Mouse (Mus musculus) limb, embryonic 14.5 days (tissue): ENCODE measurements at regions not wholly inside any gene's neighbourhood (a gene's known extent, or its start where the extent isn't known, plus 50 kb on each side); places are given as distances from the start of the nearest gene placed in this dataset.
A peak's percentile ranks its signal among the peaks of the same experiment; 100 is the strongest.

Experiments
- ATAC-seq: fragments of 200-750 bp; cut with Nextera tagmentation; 2 replicates; pipeline ENCODE4 v1.8.0; 2017; ENCODE audit warnings: low read depth, moderate number of reproducible peaks, moderate TSS enrichment; ENCODE audit not compliant: low FRiP score
- DNase-seq: peaks from one replicate; pipeline ENCODE4 v3.0.0-alpha.2; 2015; ENCODE audit warnings: low spot score
- H3K27ac ChIP-seq: fragments of 300-500 bp; sonication (generic); replicated peaks from 2 replicates; pipeline ENCODE4 v1.5.1; 2014; ENCODE audit warnings: low read depth, mild to moderate bottlenecking, low read length, moderate library complexity, mixed read lengths
- H3K27me3 ChIP-seq: fragments of 300-500 bp; sonication (generic); 2 replicates; pipeline ENCODE4 v1.6.1; 2014; ENCODE audit warnings: low read length, mixed read lengths; ENCODE audit not compliant: control insufficient read depth, insufficient read depth
- H3K36me3 ChIP-seq: fragments of 300-500 bp; sonication (generic); 2 replicates; pipeline ENCODE4 v1.6.1; 2014; ENCODE audit warnings: mild to moderate bottlenecking, low read length, moderate library complexity, mixed read lengths; ENCODE audit not compliant: control insufficient read depth, insufficient read depth
- H3K4me1 ChIP-seq: fragments of 300-500 bp; sonication (generic); 2 replicates; pipeline ENCODE4 v1.6.1; 2014; ENCODE audit warnings: antibody characterized with exemption, low read length, mixed read lengths; ENCODE audit not compliant: control insufficient read depth, insufficient read depth
- H3K4me2 ChIP-seq: fragments of 300-500 bp; sonication (generic); replicated peaks from 2 replicates; pipeline ENCODE4 v1.6.1; 2014; ENCODE audit warnings: low read depth, mild to moderate bottlenecking, low read length, moderate library complexity; ENCODE audit not compliant: severe bottlenecking
- H3K4me3 ChIP-seq: fragments of 300-500 bp; sonication (generic); replicated peaks from 2 replicates; pipeline ENCODE4 v1.5.1; 2014; ENCODE audit warnings: low read length
- H3K9ac ChIP-seq: fragments of 300-500 bp; sonication (generic); 2 replicates; pipeline ENCODE4 v1.6.1; 2014; ENCODE audit warnings: mild to moderate bottlenecking, low read depth, low read length, moderate library complexity; ENCODE audit not compliant: severe bottlenecking
- H3K9me3 ChIP-seq: fragments of 300-500 bp; sonication (generic); 2 replicates; pipeline ENCODE4 v1.6.1; 2016; ENCODE audit warnings: low read length; ENCODE audit not compliant: control insufficient read depth
- POLR2A ChIP-seq: fragments of 200-500 bp; IDR thresholded peaks from 2 replicates; pipeline ENCODE4 v1.8.0; 2012; ENCODE audit warnings: inconsistent platforms, mild to moderate bottlenecking, moderate library complexity, borderline replicate concordance; ENCODE audit not compliant: insufficient read depth, insufficient read length; ENCODE audit errors: extremely low read depth
- WGBS: fragments of 180-500 bp; shearing (Covaris S2); extraction: QIAGEN DNeasy Blood & Tissue Kit; methylation state at CpG from one replicate; pipeline ENCODE4 v1.1.7; 2014; 5-methylcytosine and 5-hydroxymethylcytosine counted together

DNA sequence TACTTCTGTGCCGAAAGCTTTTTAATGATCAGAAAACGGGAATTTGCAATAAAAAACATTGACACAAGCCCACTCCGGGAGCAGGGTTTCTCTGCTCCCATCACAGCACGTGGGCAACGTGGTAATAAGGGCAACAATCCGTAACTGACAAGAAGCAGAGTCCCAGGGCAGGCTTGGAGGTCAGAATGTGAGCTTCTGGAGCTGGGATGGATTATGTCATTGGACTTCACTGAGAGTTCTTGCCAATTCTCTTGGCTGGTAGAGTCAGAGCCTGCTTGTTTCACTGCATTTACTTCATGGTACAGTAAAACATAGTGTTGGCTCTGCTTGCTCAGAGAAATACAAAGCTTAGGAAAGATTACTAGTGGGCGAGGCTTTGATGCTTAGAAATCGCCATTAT lies 252.7 kb downstream of the Lmo4 start:
- no peak overlapping the region for H3K4me3 ChIP-seq
- H3K4me2 ChIP-seq, result no peak overlapping the region
- H3K27ac ChIP-seq, result 0 out of 2 replicates have a peak overlapping the region, but pooled peaks have one; percentile 5
- DNase-seq (peak; percentile 48), ATAC-seq (peak; percentile 37; the same call in 1 of the 2 replicates)
- H3K27me3 ChIP-seq, result no peaks in the 10 kb centered on the region
- WGBS, result 42% methylated on average over 8 of the region's 8 CpGs
- no peak overlapping the region for H3K9ac ChIP-seq
- no peaks in the 10 kb centered on the region for H3K36me3 ChIP-seq
- TF ChIP-seq POLR2A, result no peak
- H3K4me1 ChIP-seq, result peaks cover 10% of the 10 kb centered on the region; the same call in 1 of the 2 replicates
- no peaks in the 10 kb centered on the region for H3K9me3 ChIP-seq

DNA sequence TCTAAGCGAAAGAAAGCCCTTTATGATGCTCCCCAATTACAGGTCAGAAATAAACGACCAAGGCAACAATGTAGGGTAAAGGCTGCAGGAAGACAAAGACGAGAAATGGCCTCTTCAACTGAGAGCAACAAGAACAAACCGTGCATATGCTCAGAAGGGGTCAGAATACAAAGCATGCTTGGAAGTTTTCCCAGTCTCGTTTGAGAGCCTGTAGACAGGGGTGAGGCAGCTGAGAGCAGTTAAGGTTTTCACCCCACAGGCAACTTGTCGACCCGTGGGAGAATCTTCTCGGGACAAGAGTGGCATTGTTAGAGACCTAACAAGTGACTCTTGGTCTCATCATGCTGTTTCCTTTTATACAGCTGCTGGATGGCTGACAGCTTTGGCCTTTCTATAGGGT lies 255.4 kb downstream of the Lmo4 start:
- no peak for TF ChIP-seq POLR2A
- DNase-seq, result peak; percentile 31
- no peaks in the 10 kb centered on the region for H3K9me3 ChIP-seq
- no peak for ATAC-seq
- H3K4me3 ChIP-seq, result no peak overlapping the region
- no peak overlapping the region for H3K4me2 ChIP-seq
- WGBS, result 45% methylated on average over 8 of the region's 8 CpGs
- H3K27ac ChIP-seq, result no peak overlapping the region
- H3K4me1 ChIP-seq, result peaks cover 10% of the 10 kb centered on the region; the same call in 1 of the 2 replicates
- no peaks in the 10 kb centered on the region for H3K27me3 ChIP-seq
- no peaks in the 10 kb centered on the region for H3K36me3 ChIP-seq
- no peak overlapping the region for H3K9ac ChIP-seq

DNA sequence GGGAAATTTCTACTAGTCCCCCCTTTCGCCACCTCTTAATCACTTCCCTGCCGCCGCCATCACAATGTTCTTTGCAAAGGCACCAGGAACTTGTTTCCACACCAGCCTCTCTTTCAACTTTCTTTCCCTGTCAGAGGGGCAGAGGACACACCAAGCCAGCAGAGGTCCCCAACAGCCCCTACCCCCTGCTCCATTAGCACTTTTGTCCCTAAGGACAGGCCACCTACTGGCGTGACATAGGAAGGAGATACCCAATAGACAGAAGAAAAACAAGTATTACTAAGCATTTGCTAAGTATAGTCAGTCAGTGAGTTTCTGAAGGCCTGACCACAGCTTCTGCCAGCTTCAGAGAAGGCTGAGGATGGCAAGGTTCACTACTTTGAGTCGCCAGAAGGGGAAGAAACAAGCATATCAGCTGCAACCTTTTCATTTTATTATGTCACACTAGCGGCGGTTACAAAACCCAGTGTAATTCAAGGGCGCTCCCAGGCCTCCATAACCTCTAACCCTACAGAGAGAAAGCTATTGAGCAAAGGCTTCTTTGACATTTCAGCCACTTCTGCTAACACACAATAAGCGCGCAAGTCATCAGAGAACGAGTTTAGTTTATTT lies 255.9 kb downstream of the Lmo4 start:
- 74% methylated on average over 11 of the region's 11 CpGs for WGBS

DNA sequence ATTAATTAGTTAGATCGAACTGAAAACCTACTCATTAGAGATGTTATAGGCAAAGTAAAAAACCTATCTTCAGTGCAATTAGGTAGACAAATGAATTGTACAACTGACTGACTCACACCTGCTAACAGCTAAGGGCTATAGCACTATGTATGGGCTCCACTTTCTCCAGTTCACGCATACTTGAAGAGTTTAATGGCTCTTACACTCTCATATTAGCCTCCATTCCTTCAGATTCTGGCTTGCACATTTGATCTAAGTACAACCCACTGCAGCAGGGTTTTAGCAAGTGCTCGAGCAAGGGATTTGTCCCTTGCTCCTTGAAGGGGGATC lies 257.1 kb downstream of the Lmo4 start:
- Histone ChIP-seq H3K4me3 (no peak overlapping the region), H3K4me1 (peaks cover 10% of the 10 kb centered on the region; the same call in 1 of the 2 replicates), H3K4me2 (no peak overlapping the region), H3K27me3 (no peaks in the 10 kb centered on the region), H3K27ac (no peak overlapping the region), H3K9ac (no peak overlapping the region), H3K9me3 (no peaks in the 10 kb centered on the region), H3K36me3 (no peaks in the 10 kb centered on the region)
- DNase-seq, result no peak
- no peak for ATAC-seq
- 33% methylated on average over 3 of the region's 3 CpGs for WGBS
- no peak for TF ChIP-seq POLR2A

More for the DNA sequence above, 255.9 kb downstream of the Lmo4 start:
- Histone ChIP-seq H3K36me3 (no peaks in the 10 kb centered on the region), H3K4me3 (no peak overlapping the region), H3K4me2 (no peak overlapping the region), H3K4me1 (peaks cover 10% of the 10 kb centered on the region; the same call in 1 of the 2 replicates), H3K27ac (no peak overlapping the region), H3K27me3 (no peaks in the 10 kb centered on the region), H3K9ac (no peak overlapping the region), H3K9me3 (no peaks in the 10 kb centered on the region)
- no peak for DNase-seq
- ATAC-seq, result 0 out of 2 replicates have a peak, but pooled peaks have one; percentile 15
- no peak for TF ChIP-seq POLR2A

DNA sequence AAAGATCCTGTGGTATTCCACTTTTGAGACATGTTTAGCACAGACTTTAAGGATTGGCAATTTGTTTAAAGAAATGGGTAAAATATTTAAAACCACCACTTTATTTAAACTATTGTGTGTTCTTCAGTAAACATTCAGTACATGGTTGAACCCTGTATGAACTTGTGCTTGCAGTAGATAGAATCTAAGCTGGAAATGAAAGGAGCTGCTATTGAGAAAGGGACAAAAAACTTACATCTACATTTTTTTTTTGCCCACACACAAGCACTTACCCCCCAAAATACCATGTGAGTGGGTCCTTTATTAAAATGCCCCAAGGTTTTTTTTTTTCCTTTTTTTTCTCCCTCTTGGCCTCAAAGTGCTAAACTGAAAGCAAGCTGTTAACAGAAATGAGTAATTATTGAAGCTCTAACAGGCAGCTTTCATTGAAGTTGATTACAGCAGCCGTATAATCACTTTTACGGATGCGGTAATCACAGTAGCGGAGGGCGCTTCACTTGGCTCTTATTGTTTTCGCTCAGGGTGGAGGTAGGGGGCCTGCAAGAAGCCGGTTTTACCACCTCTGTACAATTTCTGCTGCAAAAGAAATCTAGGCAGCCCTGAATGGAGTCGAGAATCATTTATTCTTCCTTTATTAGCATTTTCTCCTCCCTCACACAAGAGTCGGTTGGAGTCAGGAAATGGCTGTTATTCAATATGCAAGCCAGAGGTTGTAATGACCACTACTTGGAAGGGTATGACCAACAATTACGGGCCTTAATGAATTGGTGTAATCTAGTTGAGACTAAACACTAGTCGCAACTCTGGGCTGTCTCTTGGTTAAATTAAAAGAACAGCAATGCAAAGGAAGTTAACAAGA lies 257.7 kb downstream of the Lmo4 start:
- WGBS, result 18% methylated on average over 11 of the region's 11 CpGs
- DNase-seq, result no peak
- Histone ChIP-seq H3K4me1 (peaks cover 4% of the 10 kb centered on the region; the same call in 1 of the 2 replicates), H3K27me3 (no peaks in the 10 kb centered on the region), H3K4me2 (no peak overlapping the region), H3K9ac (no peak overlapping the region), H3K27ac (no peak overlapping the region), H3K9me3 (no peaks in the 10 kb centered on the region), H3K4me3 (no peak overlapping the region), H3K36me3 (no peaks in the 10 kb centered on the region)
- no peak for ATAC-seq
- TF ChIP-seq POLR2A, result no peak
